Mouse (Mus musculus): ENCODE results near the gene Rassf3.

Gene Rassf3

GRCm38 (mm10) chr10:121476190-121476967 lies at the start of gene Rassf3:
Gene Rassf3 (minus strand): TSS chr10:121476347.
- DNase-seq (ENCODE audit: low spot score): peak; percentile 99

GRCm38 (mm10) chr10:121520923-121521585 lies 44.9 kb upstream of the Rassf3 start:
- no peak for DNase-seq (ENCODE audit: low spot score)

GRCm38 (mm10) chr10:121519710-121520109 lies 43.6 kb upstream of the Rassf3 start:
- DNase-seq (ENCODE audit: low spot score): no peak

- peak; percentile 94 for DNase-seq (ENCODE audit: low spot score)
Measured at GRCm38 (mm10) chr10:121516008-121516600, 40.0 kb upstream of the Rassf3 start.

GRCm38 (mm10) chr10:121509751-121510643 lies 33.9 kb upstream of the Rassf3 start:
- no peak for DNase-seq (ENCODE audit: low spot score)

GRCm38 (mm10) chr10:121507755-121508544 lies 31.8 kb upstream of the Rassf3 start:
- no peak for DNase-seq (ENCODE audit: low spot score)

- peak; percentile 81 for DNase-seq (ENCODE audit: low spot score)
Measured at GRCm38 (mm10) chr10:121506731-121507583, 30.8 kb upstream of the Rassf3 start.

- DNase-seq (ENCODE audit: low spot score): no peak
Measured at GRCm38 (mm10) chr10:121505929-121506328, 29.8 kb upstream of the Rassf3 start.

- DNase-seq (ENCODE audit: low spot score): peak; percentile 67
Measured at GRCm38 (mm10) chr10:121504973-121505911, 29.1 kb upstream of the Rassf3 start.

GRCm38 (mm10) chr10:121501160-121501559 lies 25.0 kb upstream of the Rassf3 start:
- no peak for DNase-seq (ENCODE audit: low spot score)

- no peak for DNase-seq (ENCODE audit: low spot score)
Measured at GRCm38 (mm10) chr10:121500034-121500433, 23.9 kb upstream of the Rassf3 start.

- DNase-seq (ENCODE audit: low spot score): no peak
Measured at GRCm38 (mm10) chr10:121499063-121499462, 22.9 kb upstream of the Rassf3 start.

GRCm38 (mm10) chr10:121498481-121498904 lies 22.3 kb upstream of the Rassf3 start:
- DNase-seq (ENCODE audit: low spot score): no peak

- DNase-seq (ENCODE audit: low spot score): no peak
Measured at GRCm38 (mm10) chr10:121497968-121498367, 21.8 kb upstream of the Rassf3 start.

GRCm38 (mm10) chr10:121496616-121497015 lies 20.5 kb upstream of the Rassf3 start:
- DNase-seq (ENCODE audit: low spot score): no peak

- no peak for DNase-seq (ENCODE audit: low spot score)
Measured at GRCm38 (mm10) chr10:121494163-121494425, 17.9 kb upstream of the Rassf3 start.

GRCm38 (mm10) chr10:121493374-121494162 lies 17.4 kb upstream of the Rassf3 start:
- DNase-seq (ENCODE audit: low spot score): no peak

- DNase-seq (ENCODE audit: low spot score): no peak
Measured at GRCm38 (mm10) chr10:121492608-121493315, 16.6 kb upstream of the Rassf3 start.
